Mouse (Mus musculus) frontal cortex, adult (tissue): ENCODE measurements around the gene Rita1.

Experiments
- ATAC-seq: cut with Nextera tagmentation; 2 replicates; pipeline ENCODE4 v1.9.2; 2017; ENCODE audit warnings: mild to moderate bottlenecking, moderate library complexity, mixed read lengths; ENCODE audit not compliant: low TSS enrichment

Gene Rita1

DNA sequence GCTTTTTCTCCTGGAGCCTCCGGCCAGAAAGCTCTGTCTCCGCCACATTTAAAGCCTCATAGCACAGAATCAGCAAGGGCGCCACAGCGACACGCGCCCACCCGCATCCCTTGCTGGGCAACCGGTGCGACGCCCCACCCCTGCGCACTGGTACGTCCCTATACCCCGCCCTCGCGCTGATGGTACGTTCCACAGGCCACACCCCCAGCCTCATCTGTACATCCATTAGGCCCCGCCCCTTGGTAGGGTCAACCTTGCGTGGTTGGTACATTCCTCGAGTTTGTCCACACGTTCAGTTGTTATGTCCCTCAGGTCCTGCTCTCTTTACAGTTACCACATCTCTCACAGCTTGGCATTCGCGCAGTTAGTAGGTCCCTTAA lies at the start of gene Rita1, which contains the start of gene Ddx54:
Rita1 (minus strand) TSS at position 148 of the 380 bp plus-strand sequence.
Ddx54 (plus strand) TSS at position 298 of the 380 bp plus-strand sequence.
- peak; percentile 70 for ATAC-seq

DNA sequence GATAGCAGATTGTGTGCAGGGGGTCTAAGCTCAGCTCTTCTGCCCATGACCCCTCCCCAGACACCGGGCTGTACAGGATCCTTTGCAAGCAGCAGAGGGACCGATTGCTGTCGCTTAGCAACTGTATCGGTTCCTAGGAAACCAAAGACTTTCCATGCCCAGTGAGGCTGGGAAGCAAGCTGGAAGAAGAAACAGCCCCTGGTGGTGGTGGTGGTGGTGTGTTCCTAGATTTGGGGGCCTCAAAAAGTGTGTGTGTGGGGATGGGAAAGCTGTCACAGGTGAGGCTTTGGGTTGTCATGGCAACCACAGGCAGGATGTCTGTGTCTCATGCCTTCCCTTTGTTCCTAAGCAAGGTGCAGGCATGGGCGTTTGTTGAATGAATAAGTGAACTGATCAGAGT lies 48.4 kb upstream of the Rita1 start:
- 0 out of 2 replicates have a peak, but pooled peaks have one; percentile 31 for ATAC-seq

DNA sequence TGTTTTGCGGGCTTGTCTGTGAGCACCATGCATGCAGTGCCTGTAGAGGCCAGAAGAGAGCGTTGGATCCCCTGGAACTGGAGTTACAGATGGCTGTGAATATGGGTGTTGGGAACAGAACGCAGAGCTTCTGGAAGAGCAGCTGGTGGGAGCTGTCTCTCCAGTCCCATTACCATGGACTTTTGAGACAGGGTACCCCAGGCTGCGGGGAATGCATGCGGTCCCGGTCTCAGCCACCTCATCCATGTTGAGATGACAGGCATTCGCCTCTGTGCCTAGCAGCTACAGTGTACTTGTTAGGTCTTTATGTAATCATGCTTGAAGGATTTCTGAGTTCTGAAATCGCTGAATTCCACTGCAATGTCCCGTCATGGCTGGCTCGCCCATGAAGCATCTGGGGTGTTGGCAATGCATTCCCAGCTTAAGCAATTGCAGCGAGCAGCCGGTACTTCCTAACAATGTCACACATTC lies 43.9 kb upstream of the Rita1 start:
- peak; percentile 67 for ATAC-seq

DNA sequence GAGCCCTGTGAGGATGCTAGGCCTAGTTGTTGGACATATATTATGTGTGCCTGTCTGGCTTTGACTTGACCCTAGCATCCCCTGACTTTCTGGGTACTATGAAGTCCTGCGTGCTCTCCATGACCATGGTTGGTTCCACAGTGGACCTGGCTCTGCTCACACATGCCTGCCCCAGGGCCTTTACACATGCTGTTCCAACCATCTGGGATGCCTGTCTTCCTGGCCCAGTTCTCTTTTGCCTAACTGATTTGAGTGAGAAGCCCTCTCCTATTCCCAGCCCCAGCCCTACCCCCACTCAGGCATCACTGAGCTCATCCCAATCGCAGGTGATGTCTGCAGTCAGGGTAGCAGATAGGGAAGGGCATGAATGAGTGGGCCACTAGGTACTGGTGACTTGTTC lies 41.5 kb upstream of the Rita1 start:
- ATAC-seq: no peak

DNA sequence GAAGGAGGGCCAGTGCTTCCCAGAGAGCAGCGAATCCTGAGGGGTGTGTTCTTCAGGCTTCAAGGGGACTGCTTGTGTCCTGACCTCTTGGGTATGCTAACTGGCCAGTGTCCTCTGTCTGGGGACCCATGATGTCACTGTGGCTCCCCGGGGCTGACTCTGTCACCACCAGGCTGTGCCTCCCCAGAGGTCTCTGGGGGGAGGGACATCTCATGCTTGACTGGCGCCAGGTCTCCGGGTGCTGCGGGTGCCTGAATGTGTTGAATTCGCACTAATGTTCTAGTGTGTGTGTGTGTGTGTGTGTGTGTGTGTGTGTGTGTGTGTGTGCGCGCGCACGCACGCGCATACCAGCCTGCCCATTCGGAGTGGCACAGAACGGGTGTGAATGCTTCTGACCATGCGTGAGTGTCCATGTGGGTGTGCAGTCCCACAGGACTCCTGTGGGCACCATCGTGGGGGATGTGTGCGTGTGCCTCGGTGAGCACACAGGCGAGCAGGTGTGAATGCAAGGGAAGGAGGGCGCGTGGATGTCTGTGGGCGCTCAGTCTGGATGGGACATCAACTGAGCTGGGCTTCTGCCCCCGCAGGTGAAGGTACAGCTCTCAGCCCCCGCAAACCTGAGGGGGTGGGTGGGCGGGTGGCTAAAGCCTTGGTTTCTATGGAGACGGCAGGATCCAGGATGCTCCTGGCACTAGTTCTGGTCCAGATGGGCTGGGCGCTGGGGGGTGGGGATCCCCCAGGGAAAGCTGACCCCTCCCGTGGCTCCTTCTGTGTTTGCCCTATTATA lies 40.7 kb upstream of the Rita1 start:
- 0 out of 2 replicates have a peak, but pooled peaks have one; percentile 14 for ATAC-seq

DNA sequence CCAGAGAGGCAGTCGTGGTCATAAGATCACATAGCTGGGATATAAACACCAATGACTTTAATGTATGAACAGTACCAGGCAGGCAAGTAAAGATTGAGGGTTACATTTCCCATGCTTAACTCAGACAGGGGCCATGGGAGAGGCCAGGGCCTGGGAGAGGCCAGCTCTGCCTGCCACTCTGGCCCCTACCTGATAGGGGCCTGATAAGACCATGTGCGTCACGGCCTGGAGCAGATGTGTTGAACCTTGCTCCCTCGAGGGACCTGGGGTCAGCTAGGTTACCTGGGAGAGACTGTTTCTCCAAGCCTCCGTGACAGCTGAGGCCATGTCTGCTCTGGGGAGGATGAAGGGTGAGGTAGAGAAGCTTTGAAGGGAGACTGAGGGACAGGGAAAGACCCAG lies 38.8 kb upstream of the Rita1 start:
- no peak for ATAC-seq

DNA sequence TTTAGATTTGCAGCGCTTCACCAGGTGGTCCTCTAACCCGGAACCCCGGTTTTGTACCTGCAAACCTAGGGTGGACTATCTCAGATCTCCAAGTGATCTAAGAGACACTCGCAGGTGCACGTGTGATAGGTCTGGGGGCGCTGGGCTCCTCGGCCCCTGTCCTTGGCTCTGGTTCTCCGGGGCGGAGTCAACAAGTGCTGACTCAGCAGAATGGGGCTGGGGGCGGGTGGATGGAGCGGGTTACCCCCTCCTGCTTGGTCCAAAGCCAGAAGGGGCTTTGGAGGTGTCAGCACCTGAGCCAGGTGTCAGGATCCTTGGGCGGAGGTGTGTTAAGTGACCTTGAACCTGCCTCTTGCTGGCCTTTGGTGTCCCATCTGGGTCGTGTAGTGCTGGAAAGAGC lies 37.5 kb upstream of the Rita1 start:
- no peak for ATAC-seq

DNA sequence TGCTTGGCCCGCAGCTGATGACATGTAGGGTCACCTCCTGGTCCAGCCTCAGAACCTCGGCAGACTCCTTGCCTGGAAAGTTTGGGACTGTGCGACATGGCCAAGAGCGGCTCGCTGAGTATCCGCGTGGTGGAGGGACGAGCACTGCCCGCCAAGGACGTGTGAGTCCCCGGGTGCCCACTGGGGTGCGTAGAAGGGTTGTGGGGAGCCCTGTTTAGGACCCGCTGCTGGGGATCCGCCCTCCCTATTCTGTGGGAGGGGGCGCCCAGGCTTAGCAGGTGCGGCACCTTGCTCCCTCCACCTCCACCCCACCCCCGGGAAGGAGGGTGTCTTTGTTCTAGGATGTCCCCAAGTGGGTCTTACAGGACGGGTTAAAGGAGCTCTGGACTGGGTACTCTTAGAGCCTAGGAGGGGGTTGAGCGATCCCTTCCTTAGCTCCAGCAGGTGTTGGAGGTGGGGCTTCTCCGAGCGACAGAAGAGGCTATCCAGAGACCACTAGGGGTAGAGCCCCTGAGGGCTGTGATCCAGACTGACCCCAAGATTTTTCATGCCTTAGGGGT lies 37.1 kb upstream of the Rita1 start:
- ATAC-seq: peak; percentile 22; the same call in 1 of the 2 replicates

DNA sequence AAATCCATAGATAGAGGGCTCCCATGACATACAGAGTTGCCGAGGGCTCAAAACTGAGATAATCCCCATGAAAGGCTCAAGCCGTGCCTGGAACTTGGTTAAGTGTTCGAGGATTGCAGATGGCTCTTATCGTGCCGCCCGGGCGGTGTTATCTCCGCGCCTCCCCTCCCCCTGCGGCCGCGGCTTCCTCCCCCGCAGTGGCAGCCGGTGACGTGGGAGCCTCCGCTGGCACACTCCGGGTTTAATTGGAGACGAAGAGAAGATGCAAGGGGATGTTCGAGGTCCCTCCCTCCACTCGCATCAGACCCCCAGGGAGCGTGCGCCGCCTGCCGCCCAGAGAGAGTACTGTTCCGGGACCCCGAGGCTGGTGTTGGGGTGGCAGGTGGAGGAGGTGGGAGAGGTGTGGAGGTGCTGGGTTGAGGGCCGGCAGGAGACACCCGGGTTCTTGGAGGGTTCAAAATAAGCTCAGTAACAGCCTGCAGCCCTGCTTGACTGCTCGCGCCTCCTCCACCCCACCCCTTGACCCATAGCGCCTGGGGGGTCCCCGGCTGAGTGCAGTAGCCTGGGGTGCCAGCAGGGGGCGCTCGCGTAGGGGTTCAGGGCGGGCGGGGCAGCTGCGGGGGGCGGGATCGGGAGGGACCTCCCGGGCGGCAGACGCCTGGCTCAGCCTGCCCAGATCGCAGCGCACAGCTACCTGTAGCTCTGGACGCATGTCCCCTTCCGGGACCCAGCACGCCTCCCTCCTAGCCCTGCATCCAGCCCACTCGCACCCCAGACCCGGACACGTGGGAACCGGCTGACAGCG lies 36.4 kb upstream of the Rita1 start, which contains the start of gene Rasal1:
Rasal1 (plus strand) TSS at position 244 of the 805 bp plus-strand sequence.
- ATAC-seq: peak; percentile 62

DNA sequence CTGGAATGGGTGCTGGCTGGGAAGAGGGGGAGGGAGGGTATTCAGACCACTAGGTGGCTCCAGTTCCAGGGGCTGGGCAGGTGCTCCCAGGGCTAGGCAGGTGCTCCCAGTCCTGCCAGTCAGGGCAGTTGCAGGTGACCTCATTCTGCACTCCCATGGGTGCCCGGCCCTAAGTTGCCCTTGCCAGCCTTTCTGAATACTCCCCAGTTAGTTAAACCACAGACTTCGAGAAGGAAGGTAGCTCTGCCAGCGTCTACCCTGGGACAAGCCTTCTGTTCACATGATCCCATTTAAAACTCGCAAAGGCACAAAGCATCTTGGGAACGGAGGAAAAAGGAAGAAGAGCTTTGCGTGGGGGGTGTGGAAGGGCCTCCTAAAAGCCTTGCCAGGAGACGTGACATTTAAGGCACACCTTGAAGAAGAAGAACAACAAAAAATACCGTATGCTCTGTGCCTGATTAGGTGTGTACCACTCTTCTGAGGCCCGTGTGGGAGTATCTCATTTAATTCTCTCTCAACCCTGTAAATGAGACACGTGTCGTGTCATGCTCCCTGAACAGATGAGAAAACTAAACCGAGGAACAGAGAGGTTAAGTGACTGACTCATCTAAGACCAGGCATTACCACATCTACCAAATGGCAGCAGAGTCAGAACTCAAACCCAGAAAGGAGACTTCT lies 35.6 kb upstream of the Rita1 start:
- ATAC-seq: peak; percentile 38; the same call in 1 of the 2 replicates

DNA sequence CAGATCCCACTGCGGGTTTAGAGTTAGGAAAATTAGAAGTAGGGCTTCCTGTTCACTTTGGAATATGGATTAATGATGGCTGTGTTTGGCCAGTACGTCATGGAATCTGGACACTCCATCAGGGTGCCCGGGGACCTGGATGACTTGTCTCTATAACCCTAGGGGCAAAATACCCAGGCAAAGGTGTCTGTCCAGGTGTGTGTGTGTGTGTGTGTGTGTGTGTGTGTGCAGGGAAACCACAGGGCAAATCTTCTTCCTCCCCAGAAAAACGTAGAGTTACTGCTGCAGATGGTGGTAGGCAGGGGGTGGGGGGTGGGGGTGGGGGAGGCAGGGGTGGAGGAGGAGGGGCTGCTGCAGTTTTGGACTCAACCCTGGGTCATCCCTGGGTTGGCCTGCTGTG lies 35.0 kb upstream of the Rita1 start:
- ATAC-seq: no peak

DNA sequence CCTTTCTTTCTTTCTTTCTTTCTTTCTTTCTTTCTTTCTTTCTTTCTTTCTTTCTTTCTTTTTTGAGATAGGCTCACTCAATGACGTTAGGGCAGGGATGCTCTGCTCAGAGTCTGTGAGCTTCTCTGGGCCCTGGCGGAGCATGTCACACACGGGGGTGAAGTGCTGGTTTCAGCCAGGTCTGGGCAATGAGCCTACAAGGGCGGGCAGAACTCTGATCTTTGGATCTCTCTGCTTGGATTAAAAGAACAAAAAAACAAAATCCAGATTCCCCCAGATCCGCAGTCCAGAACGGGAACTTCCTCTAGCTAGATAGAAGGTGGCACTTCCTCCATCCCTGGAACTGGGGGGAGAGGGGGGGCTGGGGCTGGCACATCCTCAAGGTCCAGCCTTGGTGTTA lies 33.5 kb upstream of the Rita1 start:
- no peak for ATAC-seq

DNA sequence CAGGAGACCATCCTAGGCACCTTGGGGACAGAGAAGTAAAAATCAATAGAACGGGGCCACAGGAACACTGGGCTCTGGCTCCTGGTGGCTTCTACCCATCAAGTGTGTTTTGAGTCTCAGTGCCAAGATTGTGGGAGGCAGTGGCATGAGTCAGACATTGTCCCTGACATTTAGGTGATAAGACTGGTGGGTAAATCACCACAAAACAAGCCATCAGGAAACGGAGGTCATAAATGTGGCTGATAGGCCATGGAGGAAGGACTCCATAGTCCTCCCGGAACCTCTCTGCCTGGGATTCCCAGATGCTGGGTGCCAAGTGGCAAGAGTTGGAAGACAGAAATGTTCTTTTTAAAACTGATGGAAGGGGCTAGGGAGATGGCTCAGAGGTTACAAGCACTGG lies 31.8 kb upstream of the Rita1 start:
- ATAC-seq: no peak

DNA sequence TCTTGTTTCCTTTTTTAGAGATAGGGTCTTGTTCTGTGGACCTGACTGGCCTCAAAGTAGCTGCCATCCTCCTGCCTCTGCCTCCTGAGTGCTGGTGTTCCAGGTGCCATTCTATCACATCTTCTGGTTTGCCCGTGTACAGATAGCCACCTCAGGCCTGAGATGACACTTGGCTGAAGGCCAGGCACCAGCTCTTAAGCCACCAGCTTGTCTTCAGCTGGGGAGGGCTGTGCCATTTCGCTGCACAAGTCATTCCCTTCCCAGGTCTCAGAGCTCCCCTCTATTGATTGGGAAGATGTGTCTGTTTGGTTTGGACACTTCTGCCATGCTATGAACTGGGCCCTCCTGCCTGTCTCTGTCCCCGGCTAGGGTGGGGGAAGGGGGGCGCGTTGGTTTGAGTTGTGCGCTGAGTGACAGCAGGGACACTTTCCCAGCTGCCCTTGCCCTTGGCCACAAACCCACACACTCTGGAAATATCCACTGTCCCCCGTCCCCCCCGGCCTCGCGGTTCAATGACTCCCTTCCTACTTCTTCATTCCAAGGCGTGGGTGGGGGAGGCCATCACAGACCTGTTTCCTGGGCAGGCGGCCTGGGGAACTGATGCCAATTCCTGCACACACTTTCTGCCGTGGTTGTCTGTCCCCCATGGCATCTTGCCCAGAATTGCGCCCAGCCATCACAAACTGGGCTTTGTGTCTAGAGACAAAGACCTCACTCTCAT lies 31.1 kb upstream of the Rita1 start:
- ATAC-seq: no peak

DNA sequence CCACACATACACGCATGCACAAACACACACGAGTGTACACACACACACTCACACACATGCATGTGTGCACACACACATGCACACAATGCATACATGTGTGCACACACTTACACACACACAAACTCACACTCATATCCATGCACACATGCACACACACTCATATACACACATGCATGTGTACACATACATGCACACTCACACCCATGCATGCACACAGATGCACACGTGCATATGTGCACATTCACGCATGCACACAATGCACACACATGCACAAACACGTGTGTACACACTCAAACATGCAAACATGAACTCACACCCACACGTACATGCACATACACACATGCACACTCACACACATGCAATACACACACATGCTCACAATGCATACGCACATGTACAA lies 27.7 kb upstream of the Rita1 start:
- ATAC-seq: no peak

DNA sequence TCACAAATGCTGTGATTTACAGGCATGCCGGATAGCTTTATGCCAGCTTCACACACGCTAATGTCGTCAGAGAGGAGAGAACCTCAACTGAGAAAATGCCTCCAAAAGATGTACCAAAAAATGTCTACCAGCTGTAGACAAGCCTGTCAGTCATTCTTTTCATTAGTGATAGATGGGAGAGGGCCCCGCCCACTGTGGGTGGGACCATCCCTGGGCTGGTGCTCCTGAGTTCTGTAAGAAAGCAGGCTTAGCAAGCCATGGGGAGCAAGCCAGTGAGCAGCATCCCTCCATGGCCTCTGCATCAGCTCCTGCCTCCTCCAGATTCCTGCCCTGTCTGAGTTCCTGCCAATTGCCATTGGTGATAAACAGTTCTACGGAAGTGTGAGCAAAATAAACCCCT lies 23.2 kb upstream of the Rita1 start:
- ATAC-seq: no peak

DNA sequence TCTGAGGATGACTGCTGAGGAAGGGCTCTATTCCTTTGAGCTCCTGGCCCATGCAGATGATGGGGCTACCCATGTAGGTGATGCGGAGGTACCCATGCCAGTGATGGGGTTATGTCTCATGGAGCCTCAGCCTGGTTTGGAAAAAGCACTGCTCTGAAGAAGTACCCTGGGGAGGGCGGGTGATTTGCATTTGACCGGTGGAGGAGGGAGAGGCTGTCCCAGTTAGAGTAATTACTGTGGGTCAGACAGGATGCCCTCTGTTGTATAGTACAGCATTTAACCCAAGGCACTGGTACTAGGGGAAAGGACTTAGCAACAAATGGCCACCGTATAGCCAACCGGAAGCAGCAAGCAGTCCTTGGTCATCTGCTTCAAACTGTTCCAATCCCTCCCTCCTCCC lies 22.5 kb upstream of the Rita1 start:
- ATAC-seq: no peak

DNA sequence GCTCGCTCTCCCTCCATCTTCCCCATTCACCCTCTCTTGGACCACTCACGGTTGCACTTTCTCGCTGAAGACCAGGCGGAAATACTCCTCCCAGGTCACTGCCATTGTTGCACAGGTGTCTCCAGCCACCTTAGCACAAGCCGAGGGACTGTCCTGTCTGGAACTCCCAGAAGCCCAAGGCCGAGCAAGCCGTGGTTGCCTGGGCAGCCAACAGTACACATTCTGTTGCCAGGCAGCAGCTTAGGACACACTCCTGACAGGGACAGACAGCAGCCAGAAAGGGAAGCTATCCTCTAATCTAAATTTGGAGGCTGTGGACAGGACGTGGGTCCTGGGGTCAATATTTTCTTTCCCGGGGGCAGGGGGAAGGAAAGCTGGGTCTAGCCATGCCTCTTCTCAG lies 21.7 kb upstream of the Rita1 start, which contains the start of gene Cfap73:
Cfap73 (minus strand) TSS at position 105 of the 400 bp plus-strand sequence.
- ATAC-seq: no peak

DNA sequence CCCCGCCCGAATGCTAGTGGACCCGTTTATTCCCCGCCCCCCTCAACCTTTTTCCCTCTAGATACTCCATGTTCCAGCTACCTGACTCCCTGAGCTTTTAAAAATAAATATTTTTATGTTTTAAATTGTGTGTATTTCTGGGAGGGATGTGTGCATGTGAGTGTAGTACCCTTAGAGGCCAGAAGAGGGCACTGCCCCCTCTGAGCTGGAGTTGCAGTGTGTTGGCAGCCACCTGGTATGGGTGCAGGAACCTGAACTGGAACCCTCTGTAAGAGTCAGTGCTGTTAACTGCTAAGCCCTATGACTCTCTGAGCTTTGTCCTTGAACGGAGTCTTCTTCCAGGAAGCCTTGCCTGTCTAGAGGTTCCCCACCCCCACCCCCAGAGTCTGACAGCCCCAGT lies 19.5 kb upstream of the Rita1 start:
- no peak for ATAC-seq

DNA sequence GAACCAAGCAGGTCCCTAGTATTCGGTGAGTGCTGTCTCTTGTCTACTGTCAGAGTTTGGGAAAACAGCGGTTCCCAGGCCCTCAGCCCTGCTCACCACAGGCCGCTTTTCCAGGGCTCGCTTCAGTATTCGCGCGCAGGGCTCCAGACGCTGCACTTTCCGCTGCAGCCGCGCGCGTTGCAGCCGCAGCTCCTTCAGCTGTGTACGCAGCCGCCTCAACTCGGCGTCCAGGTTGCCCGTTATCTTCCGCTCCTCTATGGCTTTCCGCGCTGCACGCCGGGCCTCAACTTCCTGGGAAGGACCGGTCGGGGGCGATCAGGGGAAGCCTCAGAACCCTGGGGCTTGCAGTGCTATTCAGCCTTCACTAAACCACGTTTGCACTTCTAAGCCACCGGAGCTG lies 18.7 kb upstream of the Rita1 start:
- ATAC-seq: no peak

DNA sequence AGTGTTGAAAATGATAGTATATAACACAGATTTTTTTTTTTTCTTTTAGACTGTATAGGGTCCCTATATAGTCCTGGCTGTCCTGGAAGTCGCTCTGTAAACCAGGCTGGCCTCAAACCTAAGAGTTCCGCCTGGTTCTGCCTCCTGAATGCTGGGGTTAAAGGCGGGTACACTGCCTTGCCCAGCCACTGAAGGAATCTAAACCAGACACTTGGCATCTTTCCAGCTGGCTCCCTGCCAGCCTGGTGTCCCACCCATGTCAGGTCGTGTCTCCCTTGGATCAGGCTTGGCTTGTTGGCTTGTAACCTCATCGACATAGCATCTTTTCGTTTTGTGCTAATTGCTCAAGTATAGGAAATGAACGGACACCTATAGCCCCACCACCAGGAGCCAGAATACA lies 16.2 kb upstream of the Rita1 start:
- ATAC-seq: no peak
